Mouse (Mus musculus): ENCODE results near the gene Zbtb8os.
A peak's percentile ranks its signal among the peaks of the same experiment; 100 is the strongest.

The Zbtb8os gene

GRCm38 (mm10) chr4:129376961-129377545 lies 41.6 kb downstream of the Zbtb8os start:
- DNase-seq (ENCODE audit: low spot score), result peak; percentile 59

GRCm38 (mm10) chr4:129377601-129378390 lies 42.3 kb downstream of the Zbtb8os start, which contains the start of gene Zbtb8a:
Zbtb8a (minus strand) TSS chr4:129378116.
- peak; percentile 68 for DNase-seq (ENCODE audit: low spot score)

GRCm38 (mm10) chr4:129379805-129380204 lies 44.3 kb downstream of the Zbtb8os start:
- no peak for DNase-seq (ENCODE audit: low spot score)

- DNase-seq (ENCODE audit: low spot score), result no peak
Observed at GRCm38 (mm10) chr4:129381148-129381547, 45.7 kb downstream of the Zbtb8os start.

GRCm38 (mm10) chr4:129382029-129382428 lies 46.5 kb downstream of the Zbtb8os start:
- no peak for DNase-seq (ENCODE audit: low spot score)

GRCm38 (mm10) chr4:129382488-129382887 lies 47.0 kb downstream of the Zbtb8os start:
- no peak for DNase-seq (ENCODE audit: low spot score)

- no peak for DNase-seq (ENCODE audit: low spot score)
Observed at GRCm38 (mm10) chr4:129383586-129383985, 48.1 kb downstream of the Zbtb8os start.

GRCm38 (mm10) chr4:129384440-129384839 lies 48.9 kb downstream of the Zbtb8os start:
- DNase-seq (ENCODE audit: low spot score), result peak; percentile 75

- no peak for DNase-seq (ENCODE audit: low spot score)
Observed at GRCm38 (mm10) chr4:129385685-129386084, 50.2 kb downstream of the Zbtb8os start.

- no peak for DNase-seq (ENCODE audit: low spot score)
Observed at GRCm38 (mm10) chr4:129386269-129386946, 50.9 kb downstream of the Zbtb8os start.

GRCm38 (mm10) chr4:129386989-129387388 lies 51.5 kb downstream of the Zbtb8os start:
- DNase-seq (ENCODE audit: low spot score), result no peak

- DNase-seq (ENCODE audit: low spot score), result no peak
Observed at GRCm38 (mm10) chr4:129388404-129388803, 52.9 kb downstream of the Zbtb8os start.

- no peak for DNase-seq (ENCODE audit: low spot score)
Observed at GRCm38 (mm10) chr4:129390216-129390743, 54.8 kb downstream of the Zbtb8os start.

- DNase-seq (ENCODE audit: low spot score), result no peak
Observed at GRCm38 (mm10) chr4:129390936-129391557, 55.6 kb downstream of the Zbtb8os start.

GRCm38 (mm10) chr4:129394089-129394870 lies 58.8 kb downstream of the Zbtb8os start:
- no peak for DNase-seq (ENCODE audit: low spot score)

GRCm38 (mm10) chr4:129396960-129397359 lies 61.5 kb downstream of the Zbtb8os start:
- no peak for DNase-seq (ENCODE audit: low spot score)

- no peak for DNase-seq (ENCODE audit: low spot score)
Observed at GRCm38 (mm10) chr4:129399813-129400212, 64.3 kb downstream of the Zbtb8os start.
